Mouse (Mus musculus) embryo, embryonic 10.5 days (tissue): ENCODE results near the gene Sbf2.

ENCODE experiments used
- DNase-seq: peaks from one replicate; pipeline ENCODE4 v3.0.0-alpha.2; 2015; ENCODE audit warnings: low spot score

Sbf2 gene

DNA sequence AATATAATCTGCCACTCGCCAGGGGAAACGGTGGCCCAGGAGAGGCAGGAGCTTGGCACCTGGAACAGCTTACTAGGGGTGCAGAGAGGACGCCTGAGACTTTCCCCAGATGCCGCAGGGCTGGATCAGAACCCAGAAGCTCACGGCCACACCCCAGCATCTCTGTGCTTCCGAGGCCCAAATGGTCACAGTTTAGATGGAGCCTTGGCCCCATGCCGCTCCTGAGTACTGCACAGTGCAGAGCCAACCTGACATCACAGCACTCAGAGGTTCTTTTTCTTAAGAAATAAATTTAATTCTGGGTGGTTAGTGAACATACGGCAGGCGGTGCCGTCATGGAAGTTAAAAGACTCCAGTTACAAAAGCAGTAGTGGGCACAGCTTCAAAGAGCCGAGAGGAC, 307.0 kb downstream of the Sbf2 start:
- DNase-seq = no peak

DNA sequence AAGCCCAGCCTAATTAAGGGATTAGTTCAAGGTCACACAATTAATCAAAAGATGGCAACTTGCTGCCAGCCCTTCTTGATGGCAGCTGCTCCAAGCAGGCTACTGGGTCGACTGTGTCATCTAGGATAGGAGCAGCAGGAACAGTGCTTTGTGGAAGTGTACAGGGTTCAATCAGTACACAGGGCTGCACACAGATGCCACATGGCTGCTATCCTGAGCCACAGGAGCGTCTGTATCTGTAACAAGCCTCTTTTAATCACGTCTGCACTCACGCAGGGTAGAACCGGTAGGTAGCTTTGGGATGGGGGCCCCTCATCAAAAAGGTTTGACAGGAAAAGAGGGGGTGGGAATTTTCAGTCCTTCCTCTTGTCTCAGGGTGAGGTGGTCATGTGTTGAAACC, 308.4 kb downstream of the Sbf2 start:
- DNase-seq = no peak

DNA sequence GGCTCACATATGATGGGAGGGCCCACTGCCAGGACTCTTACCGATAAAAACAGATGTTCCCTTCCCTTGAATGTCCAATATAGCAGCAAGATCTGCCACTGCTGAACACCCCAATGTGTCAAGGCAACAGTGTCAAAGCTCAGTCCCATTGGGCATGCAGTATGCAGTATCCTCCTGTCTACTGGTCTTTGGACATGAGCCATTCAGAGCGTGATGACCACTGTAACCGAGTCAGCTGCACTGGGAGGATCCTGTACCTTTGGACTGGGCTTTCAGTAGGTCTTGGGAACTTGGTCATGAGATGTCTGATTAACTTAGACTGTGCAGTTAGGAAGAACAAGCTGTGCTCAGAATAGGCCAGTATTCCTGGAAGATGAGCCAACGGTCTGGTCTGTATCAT, 309.2 kb downstream of the Sbf2 start:
- no peak for DNase-seq

DNA sequence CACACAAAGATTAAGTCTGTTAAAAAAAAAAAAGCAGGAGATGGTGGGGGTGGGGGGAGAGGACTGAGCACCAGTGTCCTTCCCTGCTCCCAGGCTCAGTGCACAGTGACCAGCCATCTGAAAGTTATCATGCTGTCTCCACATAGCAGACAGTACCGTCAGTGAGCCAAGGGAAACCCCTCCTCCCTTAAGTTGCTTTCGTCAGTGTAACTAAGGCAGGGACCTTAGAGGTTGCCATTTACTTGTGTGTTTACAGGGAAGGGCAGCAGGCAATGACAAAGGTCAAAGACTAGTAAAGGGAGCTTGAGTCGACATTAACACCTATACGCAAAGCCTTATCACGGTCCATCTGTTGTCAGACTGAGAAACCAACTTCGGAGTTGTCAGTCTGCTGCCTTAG, 311.8 kb downstream of the Sbf2 start:
- no peak for DNase-seq

DNA sequence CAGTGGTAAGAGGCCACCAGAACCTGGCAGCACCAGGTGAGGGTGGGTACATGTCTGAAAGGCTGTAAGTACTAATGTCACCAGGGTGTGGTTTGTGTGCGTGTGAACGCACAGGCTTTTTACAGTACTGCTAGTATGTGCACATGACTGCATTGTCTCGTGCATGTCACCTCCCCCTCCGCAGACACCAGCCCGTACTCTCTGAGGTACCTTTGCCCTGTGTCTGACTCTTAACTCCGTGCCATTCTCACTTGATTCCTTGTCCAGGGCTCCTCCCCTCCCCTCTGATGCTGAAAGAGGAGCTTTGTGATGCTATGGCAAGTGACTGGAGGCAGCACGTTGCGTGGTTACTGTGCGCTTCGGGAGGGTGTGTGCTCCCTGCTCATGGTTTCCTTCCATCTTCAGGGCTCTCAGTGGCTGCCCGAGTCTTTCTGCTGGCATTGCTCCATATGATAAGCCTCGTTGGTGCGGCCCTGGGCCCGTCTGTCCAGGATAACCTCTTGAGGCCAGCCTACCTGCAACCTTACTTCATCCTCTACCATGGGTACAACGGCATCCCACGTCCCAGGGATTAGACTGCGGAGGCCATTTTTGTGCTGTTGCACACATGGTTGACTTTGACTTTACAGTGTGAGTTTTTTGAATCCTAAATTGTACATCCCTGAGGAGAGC, 315.8 kb downstream of the Sbf2 start:
- no peak for DNase-seq

DNA sequence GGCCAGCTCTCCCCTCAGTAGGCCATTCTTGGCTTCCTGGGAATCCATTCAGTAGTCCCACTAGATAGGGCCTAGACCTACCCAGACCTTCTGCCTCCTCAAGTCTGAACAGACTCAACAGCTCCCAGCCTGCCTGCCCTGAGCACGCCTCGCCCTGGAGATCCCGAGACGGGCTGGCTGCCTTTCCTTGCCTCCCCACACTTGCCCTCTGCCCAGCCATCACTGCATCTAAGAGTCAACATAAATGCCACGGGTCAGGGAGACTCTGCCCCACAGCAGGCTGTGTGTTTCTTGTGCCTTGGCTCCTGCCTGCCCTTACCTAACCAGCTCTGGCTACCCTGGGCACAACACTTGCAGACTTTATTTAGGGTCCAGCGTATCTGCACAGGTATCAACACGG, 316.6 kb downstream of the Sbf2 start:
- DNase-seq = no peak

DNA sequence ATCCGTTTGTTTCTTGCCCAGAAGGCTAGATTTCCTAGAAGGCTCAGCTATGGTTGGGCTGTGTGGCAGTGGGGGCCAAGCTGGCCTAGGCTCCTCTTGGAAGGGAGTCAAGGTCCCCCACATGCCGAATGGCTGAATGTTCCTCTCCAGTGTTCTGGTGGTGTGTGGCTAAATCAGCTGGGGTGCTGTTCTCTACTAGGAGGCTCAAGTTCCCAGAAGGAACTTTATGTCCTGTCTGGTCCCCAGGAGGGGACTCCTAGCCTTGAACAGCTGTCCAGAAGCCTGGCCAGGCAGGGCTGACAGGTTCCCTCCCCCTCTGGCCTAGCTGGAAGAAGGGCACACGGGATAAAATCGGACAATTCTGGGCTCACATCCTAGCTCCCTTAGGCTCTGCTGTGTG, 317.1 kb downstream of the Sbf2 start:
- DNase-seq = peak; percentile 25

DNA sequence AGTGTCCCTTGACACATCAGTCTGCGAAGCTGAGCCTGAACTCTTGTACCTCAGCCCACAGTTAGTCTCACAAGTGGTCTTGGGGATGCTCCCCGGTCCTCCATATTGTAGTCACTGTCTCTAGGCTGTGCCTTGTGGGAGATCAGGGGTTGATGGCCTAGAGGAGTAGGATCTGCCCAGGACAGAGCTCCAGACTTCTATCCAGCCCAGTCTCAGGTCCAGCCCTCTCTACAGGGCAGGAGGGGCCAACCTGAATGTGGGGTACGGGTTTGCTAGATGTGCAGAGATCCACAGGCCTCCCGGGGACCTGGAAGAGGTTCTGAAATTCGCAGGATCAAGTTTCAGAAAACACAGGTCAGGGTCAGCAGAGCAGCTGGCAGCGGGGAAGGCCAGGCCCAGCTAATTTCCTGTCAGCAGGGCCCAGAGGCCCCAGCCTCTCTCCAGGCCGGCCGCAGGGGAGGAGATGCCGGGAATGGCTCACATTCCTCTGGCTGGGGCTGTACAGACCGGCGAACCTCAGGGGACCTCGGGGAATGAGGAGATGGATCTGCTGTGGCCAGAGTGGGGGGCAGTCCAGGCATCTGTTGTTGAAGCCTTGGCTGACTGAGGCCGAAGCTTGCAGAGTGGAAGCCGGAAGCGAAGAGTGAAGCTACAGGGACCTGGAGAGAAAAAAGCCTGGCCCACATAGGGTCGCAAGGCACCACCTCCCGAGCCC, 317.7 kb downstream of the Sbf2 start:
- DNase-seq = peak; percentile 84

DNA sequence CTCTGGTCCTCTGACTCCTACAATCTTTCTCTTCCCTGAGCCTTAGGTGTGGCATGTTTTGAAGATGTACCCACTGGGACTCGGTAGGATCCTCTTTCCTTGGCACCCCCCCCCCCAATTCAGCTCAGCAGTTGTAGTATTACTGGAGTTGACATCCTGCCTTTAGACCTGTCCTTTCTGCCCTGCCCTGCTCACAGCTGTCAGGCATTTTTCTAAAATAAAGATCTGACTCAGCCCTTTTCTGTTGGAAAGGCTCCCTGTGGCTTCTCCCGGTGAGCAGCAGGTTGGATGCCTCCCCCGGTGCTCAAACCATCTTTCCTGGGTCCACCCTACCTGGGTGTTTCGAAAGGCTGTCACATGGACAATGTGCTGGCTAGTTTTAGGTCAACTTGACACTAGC, 325.1 kb downstream of the Sbf2 start:
- no peak for DNase-seq

DNA sequence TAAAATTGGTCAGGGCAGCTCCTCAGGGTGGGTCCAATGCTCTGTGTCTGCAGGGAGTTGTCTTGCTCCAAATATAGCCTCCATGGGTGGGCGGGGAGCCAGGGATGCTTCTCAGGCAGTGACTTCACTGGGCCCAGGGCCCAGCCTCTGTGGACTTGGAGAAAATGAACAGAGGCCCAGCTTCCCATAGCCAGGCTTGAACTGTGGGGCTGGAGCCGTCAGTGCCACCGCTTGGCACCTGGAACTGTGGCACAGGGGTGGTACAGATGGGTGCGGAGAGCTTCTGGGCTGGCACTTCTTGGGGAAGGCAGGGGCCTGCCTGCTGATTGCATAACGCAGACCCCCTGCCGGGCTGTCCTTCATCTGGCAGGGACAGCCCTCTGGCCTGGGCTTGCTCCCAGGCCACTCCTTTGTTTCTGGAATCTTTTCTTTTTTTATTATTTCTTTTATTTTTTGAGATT, 326.0 kb downstream of the Sbf2 start:
- no peak for DNase-seq

DNA sequence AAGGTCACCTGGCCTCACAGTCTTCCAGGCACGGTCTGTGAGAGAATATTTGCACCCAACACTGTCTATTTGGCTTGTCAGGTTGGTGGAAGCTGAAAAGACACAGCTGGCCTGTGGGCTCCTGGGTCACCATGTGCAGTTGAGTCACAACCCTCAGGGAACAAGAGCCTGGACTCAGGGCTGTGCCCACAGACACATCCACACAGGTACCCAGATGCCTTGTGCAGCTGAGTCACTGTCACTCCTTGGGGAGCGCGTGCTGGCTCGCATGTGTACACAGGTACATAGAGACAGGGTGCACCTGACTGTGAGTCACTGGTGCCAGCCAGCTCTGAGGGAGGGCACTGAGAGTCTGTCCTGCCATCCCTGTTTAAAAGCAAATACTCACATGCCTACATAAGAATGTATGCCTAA, 326.5 kb downstream of the Sbf2 start:
- no peak for DNase-seq

DNA sequence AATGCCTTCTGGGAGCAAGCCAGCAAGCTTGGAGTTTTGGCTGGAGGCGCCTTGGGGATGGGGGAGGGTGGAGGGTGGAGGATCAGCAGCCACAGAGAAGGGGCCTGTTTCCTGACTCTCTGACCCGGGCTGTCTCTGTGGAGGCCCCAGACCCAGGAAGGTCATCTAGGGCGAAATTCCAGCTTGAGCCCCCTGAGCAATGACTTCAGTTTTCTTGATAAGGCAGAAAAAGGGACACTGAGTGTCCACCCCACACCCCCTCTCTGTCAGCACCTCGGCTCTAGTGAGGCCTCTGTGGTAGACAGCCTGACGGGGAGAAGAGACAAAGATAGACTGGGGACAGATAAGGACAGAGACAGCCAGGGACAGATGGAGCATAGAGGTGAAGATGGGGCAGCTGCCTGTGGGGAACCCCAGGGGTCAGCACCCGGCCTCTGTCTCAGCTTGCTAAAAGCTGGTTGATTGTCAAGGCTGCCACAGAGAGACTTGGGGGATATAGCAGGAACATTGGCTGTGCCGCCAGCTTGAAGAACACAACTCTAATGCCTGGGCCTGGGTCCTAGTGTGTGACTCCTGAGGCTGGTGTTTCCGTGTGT, 327.1 kb downstream of the Sbf2 start:
- DNase-seq = no peak

DNA sequence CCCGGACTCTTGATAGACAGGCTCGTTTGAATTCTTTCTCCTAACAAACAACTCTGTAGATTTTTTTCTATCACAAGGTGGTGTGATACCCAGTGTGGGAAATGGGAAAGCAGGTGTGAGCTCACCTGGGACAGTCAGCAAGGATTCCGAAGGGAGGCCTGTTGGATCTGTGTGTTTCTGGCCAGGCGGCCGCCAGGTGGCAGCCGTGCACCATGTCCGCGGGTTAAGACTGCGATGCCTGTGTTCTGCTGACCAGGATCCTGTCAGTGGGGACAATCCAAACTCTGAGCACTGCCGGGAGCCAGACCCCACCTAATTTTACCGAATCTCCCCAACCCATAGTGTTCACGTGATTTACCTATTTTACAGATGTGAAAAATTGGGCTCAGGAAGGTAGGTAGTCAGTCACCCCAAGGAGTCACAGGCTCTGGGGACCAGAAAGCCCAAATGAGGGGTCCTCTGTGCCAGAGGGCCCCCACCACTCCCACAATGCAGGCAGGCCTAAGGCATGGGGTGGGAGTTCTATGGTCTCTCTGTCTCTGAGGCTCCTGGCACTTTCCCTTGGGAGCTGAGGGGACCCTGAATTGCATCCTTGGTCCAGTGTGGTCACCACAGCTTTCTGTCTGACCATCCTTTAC, 327.8 kb downstream of the Sbf2 start:
- DNase-seq = peak; percentile 83

DNA sequence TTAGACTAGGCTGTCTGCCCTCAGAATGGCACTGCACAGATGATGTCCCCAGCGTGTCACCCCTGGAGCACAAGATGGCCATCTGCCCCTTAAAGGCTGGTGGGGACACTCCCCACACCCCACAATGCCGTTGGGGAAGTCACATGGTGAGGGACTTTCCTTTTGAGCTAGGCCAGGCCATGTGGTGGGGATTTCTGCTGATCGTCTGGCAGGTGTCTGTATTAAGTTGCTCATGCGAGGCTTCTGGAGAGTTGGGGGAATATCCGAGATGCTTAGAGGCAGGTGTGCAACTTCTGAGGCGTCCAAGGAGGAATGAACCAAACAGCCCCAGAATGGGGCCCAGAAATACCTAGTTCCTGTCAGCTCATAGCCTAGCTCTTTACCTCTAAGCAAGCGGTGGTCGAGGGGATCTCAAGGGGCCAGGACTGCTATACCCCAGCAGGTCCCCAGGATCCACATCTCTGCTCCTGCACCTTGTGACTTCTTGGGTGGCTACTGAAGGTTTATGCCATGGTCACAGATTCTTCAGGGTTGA, 328.5 kb downstream of the Sbf2 start:
- no peak for DNase-seq

DNA sequence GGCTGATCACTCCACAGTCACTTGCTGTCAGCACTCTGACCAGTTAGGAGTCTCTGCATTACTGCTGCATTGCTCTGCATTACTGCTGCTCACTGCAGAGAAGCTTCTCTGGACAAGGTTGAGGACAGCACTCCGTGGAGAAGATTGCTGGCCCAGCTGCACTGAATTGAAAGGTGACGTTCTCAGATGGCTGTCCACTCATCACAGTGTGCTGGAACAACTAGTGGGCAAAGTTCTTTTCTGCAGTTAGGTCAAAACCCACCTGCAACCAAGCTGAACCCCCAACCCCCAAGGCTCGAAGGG, 328.9 kb downstream of the Sbf2 start:
- DNase-seq = no peak

DNA sequence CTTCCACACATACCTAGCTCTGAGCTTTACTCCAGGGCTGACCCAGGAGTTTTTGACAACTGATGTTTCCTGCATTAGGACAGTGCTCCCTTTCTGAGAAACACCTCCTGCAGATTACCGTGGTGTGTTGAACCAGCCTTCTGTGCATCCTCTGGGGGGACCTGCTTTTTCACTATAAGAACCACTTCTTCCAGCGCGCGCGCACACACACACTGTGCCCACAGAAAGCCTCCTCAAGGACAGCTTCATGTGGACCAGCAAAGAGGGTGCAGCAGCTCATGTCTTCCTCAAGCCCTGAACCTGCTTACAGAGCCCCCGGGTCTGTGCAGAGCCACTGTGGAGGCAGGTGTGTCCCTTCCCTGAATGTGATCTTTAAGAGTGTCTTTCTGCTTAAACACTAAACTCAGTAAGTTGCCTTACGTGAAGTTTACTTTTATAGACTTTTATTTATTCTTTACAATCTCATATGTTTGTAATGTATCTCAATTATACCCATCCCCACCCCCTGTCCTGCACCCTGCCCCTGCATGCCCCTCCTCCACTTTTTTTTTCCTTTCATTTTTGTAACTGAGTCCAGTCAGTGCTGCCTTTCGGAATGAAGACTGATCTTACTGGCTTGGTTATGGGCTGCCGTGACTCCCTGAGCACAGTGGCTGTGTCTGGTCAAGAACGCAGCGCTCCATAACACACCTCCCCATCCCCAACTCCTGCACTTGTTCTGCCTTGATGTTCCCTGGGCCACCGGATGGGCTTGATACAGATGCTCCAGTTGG, 329.5 kb downstream of the Sbf2 start:
- no peak for DNase-seq

DNA sequence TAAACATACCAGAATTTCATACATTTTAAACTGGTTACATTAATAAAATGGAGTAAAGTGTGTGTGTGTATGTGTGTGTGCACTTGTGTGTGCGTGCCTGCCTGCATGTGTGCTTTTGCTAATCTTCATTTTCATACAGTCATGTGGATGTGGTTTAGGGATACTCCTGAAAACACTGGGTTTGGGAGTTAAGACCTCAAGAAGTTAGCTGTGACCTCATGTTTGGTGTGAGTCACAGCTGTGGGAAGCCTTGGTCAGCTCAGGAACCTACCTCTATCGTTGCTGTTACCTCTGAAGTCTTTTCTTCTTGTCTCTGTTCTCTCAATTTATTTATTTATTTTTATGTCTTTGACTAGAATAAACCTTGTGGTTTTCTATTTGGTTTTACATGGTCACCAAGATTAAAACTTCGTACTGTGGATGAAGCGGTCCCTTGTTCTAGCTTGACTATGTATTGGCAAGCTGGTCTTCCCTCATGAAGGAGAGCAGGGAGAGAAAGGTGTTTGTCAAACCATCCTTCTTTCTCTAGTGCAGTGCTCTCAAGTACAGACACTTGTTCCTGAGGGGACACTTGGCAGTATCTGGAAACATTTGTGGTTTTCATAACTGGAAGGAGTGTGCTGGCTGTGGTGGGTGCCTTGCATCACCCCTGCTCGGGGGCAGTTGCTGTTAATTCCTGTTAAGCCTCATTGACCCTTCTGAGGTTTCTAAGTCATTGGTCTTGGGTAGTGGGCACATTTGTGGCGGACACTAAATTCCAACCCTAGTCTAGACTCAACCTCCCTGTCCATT, 331.0 kb downstream of the Sbf2 start:
- DNase-seq = no peak

DNA sequence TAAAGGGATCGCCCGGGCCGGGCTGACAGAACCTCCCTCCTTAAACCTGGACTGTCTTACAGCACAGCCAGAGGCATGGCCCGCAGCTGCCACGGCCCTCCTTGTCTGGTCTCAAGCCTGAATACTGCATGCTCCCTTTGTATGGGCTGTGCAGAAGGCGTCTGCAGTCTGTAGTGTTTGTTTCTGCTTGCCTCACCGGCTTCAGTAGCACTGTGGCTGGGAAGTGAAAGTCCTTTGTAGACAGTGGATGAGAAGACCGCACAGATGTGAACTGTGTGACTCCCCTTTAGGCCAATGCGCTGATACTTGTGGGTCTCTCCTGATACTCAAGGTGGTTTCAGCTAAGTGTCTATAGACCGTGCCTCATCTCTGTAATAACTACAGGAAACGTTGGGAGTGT, 331.9 kb downstream of the Sbf2 start:
- no peak for DNase-seq

DNA sequence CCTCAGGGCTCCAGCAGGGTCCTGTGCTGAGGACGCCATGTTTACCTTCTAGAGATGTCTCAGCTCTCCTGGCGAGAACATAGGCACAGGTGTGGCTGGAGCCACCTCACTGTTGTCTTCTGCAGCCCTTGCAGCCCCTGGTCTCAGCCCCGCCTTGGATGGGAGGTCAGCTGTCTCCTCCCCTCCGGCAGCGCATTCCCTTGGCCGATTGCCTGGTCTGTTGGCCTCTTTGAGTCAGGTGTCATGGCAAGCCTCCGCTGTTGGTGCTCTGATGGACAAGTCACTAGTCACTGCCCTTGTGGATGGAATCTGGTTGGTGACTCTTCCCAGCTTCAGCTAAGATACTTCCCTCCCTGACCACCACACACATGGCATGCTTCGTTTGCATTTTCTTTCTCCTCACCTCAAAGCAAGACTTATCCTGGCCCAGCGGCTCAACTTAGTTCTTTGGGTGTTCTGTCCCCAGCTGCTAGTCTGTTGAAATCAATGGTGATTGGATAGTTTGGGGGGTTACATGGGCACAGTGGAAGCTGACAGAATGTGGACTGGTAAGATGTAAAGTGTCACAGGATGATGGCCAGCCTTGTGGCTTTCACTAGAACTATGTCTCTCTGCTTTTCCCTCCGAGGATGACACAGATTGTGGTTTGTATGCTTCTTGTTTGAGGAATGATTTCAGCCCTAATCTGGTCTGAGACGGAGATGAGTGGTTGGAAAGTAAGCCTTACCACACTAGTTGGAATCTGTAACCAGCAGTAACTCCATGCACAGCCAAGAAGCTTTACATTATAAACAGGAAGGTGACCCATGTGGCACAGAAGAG, 333.1 kb downstream of the Sbf2 start:
- no peak for DNase-seq

DNA sequence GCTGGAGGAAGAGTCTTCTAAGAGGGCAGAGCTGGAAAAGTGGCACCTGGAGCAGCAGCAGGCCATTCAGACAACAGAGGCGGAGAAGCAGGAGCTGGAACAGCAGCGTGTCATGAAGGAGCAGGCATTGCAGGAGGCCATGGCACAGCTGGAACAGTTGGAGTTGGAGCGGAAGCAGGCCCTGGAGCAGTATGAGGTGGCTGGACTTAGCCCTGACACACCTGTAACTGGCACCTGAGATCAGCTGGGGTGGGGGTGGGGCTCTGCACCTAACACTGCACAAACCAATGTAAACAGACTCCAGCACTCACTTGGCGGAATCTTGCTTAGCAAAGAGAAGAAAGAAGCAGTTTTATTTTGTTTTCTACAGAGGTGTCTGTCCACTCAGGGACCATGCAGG, 335.5 kb downstream of the Sbf2 start:
- DNase-seq = no peak
